Mouse (Mus musculus): Measurements from ENCODE around the gene Myl6b. TPM values are rescaled to one million over a fixed set of nuclear protein-coding genes. Genes with fewer than 3 reads are reported as not detected.
"Not testable (repeated sequence)": the region's sequence is repeated elsewhere in the genome, so short reads cannot be mapped to it uniquely, and the experiment has no call there.

The Myl6b gene
- total RNA-seq, 4 experiments from 2014 or later, result 29.9 to 33.3 (median 32.4) TPM

GRCm38 (mm10) chr10:128493695-128494666 is 4.5 kb downstream of the Myl6b start, which contains the start of gene Myl6:
Gene Myl6, minus strand, starts transcription at chr10:128494145.
- DNase-seq (ENCODE audit: low spot score in 2 of 2), result peak; percentile 97 to 98

DNA sequence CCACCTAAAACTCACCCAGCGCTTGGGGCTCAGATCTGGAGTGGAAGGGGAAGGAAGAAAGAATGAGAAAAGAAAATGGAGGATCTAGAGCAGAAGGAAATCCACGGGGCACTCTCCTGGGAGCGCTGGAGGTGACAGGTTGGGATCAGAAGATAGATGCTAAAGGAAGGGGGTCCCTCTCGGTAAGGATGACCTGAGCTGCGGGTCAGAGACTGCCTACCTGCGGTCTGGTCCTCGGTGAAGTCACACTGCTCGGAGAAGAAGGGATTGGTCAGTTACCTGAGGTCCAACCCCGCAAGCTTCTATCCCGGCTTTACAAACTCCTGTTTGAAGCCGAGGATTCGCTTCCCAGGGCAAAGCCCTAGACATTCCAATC is 5.2 kb downstream of the Myl6b start:
- no peak for DNase-seq (ENCODE audit: low spot score in 2 of 2)

DNA sequence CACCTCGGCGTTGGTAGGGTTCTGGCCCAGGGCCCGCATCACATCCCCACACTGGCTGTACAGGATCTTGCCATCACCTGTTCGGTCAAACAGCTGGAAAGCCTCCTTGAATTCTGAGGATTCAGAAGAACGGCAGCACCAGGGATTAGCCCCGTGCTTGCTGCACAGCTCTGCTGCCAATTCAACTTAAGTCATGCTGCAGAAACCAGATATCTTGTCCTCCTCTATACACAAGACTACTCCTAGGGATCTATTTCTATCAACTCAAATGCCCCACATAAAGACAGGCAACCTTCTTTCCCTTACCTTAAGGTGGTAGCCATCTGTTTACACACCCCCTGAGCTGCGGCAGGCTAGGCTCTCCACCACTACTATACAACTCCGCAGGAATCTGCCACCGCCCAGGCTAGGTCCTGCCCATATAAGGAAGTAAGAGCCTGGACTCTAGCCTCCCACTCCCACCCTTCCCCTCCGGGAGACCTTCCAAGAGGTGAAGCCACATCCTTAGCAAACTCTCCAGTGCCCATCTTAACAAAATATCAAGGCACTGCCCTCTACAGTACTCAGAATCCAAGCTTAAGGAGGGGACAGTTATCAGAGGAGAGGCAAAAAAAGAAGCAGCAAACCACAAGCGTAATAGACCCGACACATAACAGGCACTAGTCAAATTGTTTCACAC is 5.7 kb downstream of the Myl6b start:
- peak; percentile 48 to 72 for DNase-seq (ENCODE audit: low spot score in 2 of 2)

DNA sequence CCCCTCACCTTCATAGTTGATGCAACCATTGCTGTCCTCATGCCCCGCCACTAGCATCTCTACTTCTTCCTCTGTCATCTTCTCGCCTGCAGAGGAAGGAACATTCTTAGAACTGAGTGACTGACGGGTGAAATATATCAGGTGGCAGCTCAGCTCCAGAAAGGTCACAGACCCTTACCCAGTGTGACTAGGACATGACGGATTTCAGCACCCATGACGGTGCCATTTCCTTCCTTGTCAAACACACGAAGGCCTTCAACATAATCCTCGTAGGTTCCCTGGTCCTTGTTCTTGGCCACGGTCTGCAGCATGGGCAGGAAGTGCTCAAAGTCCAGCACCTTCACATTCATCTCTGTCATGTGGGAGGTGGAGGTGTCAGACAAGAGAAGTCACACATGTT is 6.4 kb downstream of the Myl6b start:
- DNase-seq (ENCODE audit: low spot score in 2 of 2), result not testable (repeated sequence)

GRCm38 (mm10) chr10:128491495-128491894 is 7.0 kb downstream of the Myl6b start:
- peak in 1 of 2 experiments; percentile 24 for DNase-seq (ENCODE audit: low spot score in 2 of 2)

DNA sequence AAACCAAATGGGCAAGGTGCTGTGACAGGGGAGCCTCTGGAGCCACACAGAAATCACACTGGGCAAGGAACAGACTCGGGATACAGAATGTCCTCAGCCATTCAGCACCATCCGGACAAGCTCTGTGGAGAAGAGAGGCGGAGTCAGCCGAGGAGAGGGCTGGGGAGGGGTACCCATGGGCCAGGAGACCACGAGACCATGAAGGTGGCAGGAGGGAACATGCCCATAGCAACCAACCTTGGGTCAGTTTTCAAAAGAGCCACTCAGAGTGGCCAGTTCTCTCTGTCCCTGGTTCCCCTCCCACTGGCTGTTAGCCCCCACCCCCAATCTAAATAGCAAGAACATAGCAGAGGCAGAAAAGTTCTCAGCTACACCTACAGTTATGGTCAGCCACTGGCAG is 7.6 kb downstream of the Myl6b start:
- DNase-seq (ENCODE audit: low spot score in 2 of 2), result no peak

DNA sequence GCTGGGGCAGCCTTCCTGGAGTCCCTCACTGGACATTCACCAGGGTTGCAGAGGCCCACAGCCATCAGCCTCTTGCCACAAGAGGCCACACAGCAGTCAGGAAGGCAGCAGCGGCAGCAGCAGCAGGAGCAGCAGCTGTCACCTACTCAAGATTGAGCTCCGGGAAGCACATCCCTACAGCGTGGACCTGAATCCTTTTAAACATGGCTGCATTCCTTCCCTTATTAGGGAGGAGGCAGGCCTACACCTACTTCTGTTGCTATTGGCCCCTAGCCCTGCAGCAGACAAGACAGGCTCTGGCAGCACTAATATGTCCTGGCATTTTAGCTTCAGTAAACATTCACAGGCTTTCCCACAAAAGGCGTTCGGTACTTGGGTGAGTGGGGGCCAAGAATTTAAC is 8.3 kb downstream of the Myl6b start:
- DNase-seq (ENCODE audit: low spot score in 2 of 2), result no peak

DNA sequence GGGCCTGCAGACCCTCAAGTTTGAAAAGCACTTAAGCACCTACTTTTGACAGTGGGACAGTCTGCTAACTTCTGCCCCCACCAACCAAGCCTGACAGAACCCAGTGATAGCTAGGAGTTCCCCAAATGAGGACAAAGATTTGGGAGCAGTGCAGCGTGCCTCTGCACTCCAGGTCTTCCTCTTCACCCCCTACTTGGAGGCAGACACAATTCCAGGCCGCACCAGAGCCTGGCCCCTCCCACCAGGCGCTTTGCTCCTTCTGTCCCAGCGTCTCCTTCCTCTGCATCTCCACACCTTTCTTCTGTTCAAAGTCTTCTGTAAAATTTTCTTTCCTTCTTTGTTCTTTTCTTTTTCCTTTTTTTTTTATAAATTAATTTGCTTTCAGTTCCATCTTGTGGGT is 8.7 kb downstream of the Myl6b start:
- no peak for DNase-seq (ENCODE audit: low spot score in 2 of 2)

DNA sequence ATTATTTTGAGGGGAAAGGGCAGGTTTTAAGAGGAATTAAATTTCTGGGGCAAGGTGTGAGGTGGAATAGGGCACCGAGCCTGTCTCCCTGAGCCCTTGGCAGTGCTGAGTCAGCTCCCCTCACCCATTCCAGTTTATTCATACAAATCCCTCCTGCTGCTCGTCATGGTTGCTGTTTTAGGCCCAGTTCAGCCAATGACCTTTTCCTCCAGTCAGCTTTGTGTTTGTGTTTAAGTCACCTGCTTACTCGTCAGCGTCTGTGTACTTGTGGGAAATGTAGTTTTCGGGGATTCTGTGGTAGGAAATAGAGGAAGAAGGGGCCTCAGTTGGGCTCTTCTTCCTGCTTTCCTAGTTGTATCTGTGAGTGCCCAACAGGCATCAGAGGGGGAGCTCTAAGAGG is 9.1 kb downstream of the Myl6b start:
- DNase-seq (ENCODE audit: low spot score in 2 of 2), result no peak

DNA sequence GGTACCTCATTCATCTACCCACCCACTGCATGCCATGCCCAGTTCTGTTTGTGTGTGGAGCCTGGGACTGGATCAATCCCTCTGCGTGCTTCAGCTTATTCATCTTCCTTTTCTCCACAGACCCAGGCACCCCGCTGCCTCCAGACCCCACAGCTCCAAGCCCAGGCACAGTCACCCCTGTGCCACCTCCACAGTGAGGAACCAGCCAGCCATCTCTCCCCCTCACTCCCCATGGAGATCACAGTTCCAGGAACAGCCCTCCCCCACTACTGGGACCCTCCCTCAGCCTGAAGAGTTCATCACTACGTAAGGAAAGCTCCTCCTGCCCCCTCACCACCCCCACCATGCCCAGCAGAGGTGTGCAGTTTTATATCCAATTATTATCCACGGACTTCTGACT is 9.7 kb downstream of the Myl6b start:
- no peak for DNase-seq (ENCODE audit: low spot score in 2 of 2)

GRCm38 (mm10) chr10:128487861-128488712 is 10.4 kb downstream of the Myl6b start:
- DNase-seq (ENCODE audit: low spot score in 2 of 2), result no peak

GRCm38 (mm10) chr10:128486370-128486769 is 12.1 kb downstream of the Myl6b start:
- DNase-seq (ENCODE audit: low spot score in 2 of 2), result no peak

GRCm38 (mm10) chr10:128474366-128474765 is 24.1 kb downstream of the Myl6b start:
- no peak for DNase-seq (ENCODE audit: low spot score in 2 of 2)

DNA sequence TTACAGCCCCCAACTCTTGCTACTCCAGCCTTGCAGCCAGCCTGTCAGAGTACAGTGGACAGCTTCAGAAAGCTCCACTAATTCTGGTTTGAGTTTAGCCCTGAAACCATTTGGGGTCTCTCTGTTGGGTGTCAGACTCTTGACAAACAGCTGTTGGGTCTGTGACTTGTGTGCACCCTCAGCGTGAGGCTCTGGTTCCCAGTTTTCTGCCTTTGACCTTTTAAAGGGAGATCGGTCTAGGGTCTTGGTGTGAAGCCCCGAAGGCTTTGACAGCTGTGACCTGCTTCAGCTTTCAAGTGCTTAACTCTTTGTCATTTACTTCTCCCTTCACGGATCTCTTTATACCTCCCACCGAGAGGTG is 38.2 kb downstream of the Myl6b start:
- DNase-seq (ENCODE audit: low spot score in 2 of 2), result no peak

GRCm38 (mm10) chr10:128459409-128460269 is 38.8 kb downstream of the Myl6b start:
- DNase-seq (ENCODE audit: low spot score in 2 of 2), result peak; percentile 29 to 41

- peak; percentile 54 to 59 for DNase-seq (ENCODE audit: low spot score in 2 of 2)
Observed at GRCm38 (mm10) chr10:128458719-128459408, 39.6 kb downstream of the Myl6b start, which contains the start of gene Smarcc2. Gene Smarcc2, plus strand, starts transcription at chr10:128459248.

DNA sequence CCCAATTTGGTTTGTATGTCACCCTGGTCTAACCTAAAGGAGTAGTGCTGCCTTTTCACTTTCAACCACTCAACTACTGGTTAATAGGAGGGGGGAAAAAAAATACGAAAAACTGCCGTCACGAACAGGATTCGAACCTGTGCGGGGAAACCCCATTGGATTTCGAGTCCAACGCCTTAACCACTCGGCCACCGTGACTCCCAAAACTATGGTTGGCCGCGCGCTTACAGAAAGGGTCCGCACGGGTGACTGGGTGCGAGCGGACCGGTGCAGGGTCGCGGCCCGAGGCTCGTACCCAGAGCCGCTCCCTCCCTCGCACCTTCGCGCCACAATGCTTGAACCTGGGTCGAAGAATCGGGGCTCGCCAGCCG is 40.2 kb downstream of the Myl6b start:
- peak; percentile 61 to 99 for DNase-seq (ENCODE audit: low spot score in 2 of 2)

- no peak for DNase-seq (ENCODE audit: low spot score in 2 of 2)
Observed at GRCm38 (mm10) chr10:128457676-128458075, 40.8 kb downstream of the Myl6b start.

DNA sequence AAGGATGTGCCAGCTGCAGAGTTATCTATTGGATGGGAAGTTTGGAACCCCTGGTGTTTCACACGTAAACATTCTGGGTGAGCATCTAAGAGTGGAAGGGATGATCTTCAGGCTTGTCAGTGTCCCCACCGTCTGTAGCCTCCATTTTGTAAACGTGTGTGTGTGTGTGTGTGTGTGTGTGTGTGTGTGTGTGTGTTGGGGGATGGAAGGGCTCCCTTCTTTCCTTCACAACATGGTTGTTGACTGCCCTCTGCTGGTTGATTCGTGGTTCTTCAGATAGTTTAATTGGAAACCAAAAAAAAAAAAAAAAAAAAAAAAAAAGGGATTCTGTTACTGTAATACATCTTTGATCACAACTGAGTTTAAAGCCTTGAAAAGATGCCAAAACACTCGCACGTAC is 43.2 kb downstream of the Myl6b start:
- no peak for DNase-seq (ENCODE audit: low spot score in 2 of 2)

DNA sequence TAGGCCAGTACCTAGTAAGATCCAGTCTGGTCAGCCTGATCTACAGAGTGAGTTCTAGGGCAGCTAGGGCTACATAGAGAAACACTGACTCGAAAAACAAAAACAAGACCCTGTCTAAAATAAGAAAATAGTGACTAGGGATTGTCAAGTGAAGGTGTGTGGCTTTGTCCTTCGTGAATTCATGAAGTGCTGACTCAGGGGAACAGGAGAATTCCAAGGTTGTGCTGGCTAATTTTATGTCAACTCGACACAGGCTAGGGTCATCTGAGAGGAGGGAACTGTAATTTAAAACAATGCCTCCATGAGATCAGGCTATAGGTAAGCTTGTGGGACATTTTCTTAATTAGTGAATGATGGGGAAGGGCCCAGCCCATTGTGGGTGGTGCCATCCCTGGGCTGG is 44.0 kb downstream of the Myl6b start:
- DNase-seq (ENCODE audit: low spot score in 2 of 2), result no peak

Data from left cerebral cortex, adult 8-10 months (tissue).